Mouse (Mus musculus): Measurements from ENCODE around the gene Shcbp1l. TPM values are rescaled to one million over a fixed set of nuclear protein-coding genes. Genes with fewer than 3 reads are reported as not detected.
"Not testable (repeated sequence)": the region's sequence is repeated elsewhere in the genome, so short reads cannot be mapped to it uniquely, and the experiment has no call there.

The Shcbp1l gene
- polyA plus RNA-seq, 1 experiment, result not detected

DNA sequence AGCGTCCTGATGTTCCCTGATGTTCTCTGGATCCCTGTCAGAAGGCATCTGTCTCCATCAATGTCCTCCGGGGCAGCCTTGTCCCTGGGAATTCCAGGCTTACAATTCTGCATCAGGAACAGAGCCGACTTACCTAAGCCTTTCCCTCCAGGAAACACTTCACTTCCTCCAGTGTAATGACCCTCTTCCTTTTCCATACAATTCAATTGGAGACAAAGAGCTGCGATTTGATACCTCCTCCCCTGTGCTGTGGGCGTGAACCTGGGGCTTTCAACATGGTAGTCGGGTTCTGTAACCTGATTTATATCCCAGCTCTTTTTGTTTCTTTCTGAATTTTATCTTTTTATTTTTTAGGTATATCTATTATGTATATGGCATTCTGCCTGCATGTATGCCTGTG is 39.9 kb upstream of the Shcbp1l start:
- H3K79me2 ChIP-seq (ENCODE audit: control insufficient read depth, insufficient read depth), result no peaks in the 10 kb centered on the region
- no peak for TF ChIP-seq SRF (IDR thresholded peaks at IDR 0.05; ENCODE audit: control insufficient read depth, insufficient read length, low read depth)
- TF ChIP-seq POLR2AphosphoS2 (IDR thresholded peaks at IDR 0.05; ENCODE audit: insufficient read length, low read depth), result no peak
- no peak for TF ChIP-seq TCF3 (IDR thresholded peaks at IDR 0.05; ENCODE audit: insufficient read length, low read depth)
- TF ChIP-seq TCF12 (IDR thresholded peaks at IDR 0.05; ENCODE audit: insufficient read depth, poor library complexity, severe bottlenecking), result no peak
- no peak for TF ChIP-seq POLR2A (IDR thresholded peaks at IDR 0.05; ENCODE audit: insufficient read length, low read depth)
- TF ChIP-seq CEBPB (IDR thresholded peaks at IDR 0.05; ENCODE audit: insufficient read depth, poor library complexity, severe bottlenecking), result no peak
- no peak for TF ChIP-seq MYOG (IDR thresholded peaks at IDR 0.05; ENCODE audit: control insufficient read depth in 1 of 3, insufficient read depth in 1 of 3, insufficient read length in 2 of 3, low read depth in 2 of 3)
- no peak for TF ChIP-seq E2F4 (IDR thresholded peaks at IDR 0.05; ENCODE audit: insufficient read depth)
- no peak for TF ChIP-seq MAX (IDR thresholded peaks at IDR 0.05; ENCODE audit: low read depth)
- TF ChIP-seq MYOD1 (IDR thresholded peaks at IDR 0.05; ENCODE audit: control insufficient read depth in 1 of 3, insufficient read length in 2 of 3, low read depth in 2 of 3), result no peak
- no peak for TF ChIP-seq USF1 (IDR thresholded peaks at IDR 0.05; ENCODE audit: low read depth)
- no peak overlapping the region for H3ac ChIP-seq (ENCODE audit: control insufficient read depth, insufficient read length)
- H3K36me3 ChIP-seq (ENCODE audit: control insufficient read depth, insufficient read depth), result no peaks in the 10 kb centered on the region
- H3K27me3 ChIP-seq (ENCODE audit: control insufficient read depth, insufficient read depth, insufficient read length), result no peaks in the 10 kb centered on the region
- no peak overlapping the region for H3K4me2 ChIP-seq (ENCODE audit: low read depth)
- no peak overlapping the region for H3K4me3 ChIP-seq

DNA sequence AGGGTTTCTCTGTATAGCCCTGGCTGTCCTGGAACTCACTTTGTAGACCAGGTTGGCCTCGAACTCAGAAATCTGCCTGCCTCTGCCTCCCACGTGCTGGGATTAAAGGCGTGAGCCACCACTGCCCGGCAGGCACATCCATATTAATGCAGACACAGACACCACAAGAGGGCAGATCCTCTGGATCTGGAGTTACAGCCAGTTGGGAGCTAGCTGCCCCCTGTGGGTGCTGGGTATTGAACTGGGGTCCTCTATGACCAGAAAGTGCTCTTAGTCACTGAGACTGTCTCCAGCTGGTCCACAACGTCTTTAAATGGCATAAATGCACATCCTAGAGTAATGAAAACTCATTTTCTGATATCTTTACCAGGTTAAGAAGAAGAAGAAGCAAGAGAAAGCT is 39.3 kb upstream of the Shcbp1l start:
- H3K79me2 ChIP-seq (ENCODE audit: control insufficient read depth, insufficient read depth); H3K27me3 ChIP-seq (ENCODE audit: control insufficient read depth, insufficient read depth, insufficient read length); H3K4me3 ChIP-seq; H3ac ChIP-seq (ENCODE audit: control insufficient read depth, insufficient read length); H3K4me2 ChIP-seq (ENCODE audit: low read depth); H3K36me3 ChIP-seq (ENCODE audit: control insufficient read depth, insufficient read depth): not testable (repeated sequence)

DNA sequence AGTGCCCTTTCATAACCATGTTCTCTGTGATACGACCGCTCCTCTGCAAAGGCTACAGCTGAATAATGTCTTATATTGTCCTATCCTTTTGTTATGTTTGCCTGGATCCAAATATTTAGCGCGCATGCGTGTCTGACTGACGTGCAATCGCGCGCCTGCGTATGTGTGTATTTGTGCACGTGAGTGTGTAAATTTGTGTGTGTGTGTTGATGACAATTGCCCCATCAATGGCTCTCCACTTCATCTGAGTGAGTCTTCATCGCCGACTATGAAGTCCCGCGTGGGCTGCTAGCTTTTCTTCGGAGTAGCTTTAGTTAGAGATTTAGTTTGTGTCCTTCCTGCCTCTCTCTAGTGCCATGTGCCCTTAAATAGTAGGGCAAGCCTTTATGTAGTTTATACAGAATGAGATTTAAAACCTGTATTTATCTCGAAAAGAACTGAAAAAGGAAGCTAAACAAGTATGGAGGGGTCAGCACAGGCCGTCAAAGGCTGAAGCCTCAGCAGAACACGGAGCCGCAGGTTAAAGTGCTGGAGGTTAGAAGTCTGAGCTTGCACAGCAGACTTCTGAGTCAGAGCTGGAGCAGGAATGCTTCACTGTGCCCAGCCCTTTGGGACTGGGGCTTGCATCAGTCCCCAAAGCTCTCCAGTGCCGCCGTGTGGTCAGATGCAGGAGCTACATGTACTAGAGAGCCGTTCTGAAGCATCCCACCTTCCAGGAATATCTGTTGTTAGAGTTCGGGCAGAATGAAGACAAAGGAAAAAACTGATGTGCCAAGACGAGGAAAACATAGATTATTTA is 38.5 kb upstream of the Shcbp1l start:
- Histone ChIP-seq H3K36me3 (ENCODE audit: control insufficient read depth, insufficient read depth) (no peaks in the 10 kb centered on the region), H3ac (ENCODE audit: control insufficient read depth, insufficient read length) (no peak overlapping the region), H3K27me3 (ENCODE audit: control insufficient read depth, insufficient read depth, insufficient read length) (no peaks in the 10 kb centered on the region), H3K4me3 (no peak overlapping the region), H3K4me2 (ENCODE audit: low read depth) (peak overlapping the region; percentile 72), H3K79me2 (ENCODE audit: control insufficient read depth, insufficient read depth) (no peaks in the 10 kb centered on the region)
- TF ChIP-seq TCF12 (IDR thresholded peaks at IDR 0.05; ENCODE audit: insufficient read depth, poor library complexity, severe bottlenecking) (no peak), E2F4 (IDR thresholded peaks at IDR 0.05; ENCODE audit: insufficient read depth) (no peak), SRF (IDR thresholded peaks at IDR 0.05; ENCODE audit: control insufficient read depth, insufficient read length, low read depth) (no peak), MYOD1 (IDR thresholded peaks at IDR 0.05; ENCODE audit: control insufficient read depth in 1 of 3, insufficient read length in 2 of 3, low read depth in 2 of 3) (no peak), MYOG (IDR thresholded peaks at IDR 0.05; ENCODE audit: control insufficient read depth in 1 of 3, insufficient read depth in 1 of 3, insufficient read length in 2 of 3, low read depth in 2 of 3) (no peak), CEBPB (IDR thresholded peaks at IDR 0.05; ENCODE audit: insufficient read depth, poor library complexity, severe bottlenecking) (no peak), POLR2A (IDR thresholded peaks at IDR 0.05; ENCODE audit: insufficient read length, low read depth) (no peak), REST (IDR thresholded peaks at IDR 0.05; ENCODE audit: insufficient read depth, insufficient read length) (no peak), POLR2AphosphoS2 (IDR thresholded peaks at IDR 0.05; ENCODE audit: insufficient read length, low read depth) (no peak), MAX (IDR thresholded peaks at IDR 0.05; ENCODE audit: low read depth) (no peak)

DNA sequence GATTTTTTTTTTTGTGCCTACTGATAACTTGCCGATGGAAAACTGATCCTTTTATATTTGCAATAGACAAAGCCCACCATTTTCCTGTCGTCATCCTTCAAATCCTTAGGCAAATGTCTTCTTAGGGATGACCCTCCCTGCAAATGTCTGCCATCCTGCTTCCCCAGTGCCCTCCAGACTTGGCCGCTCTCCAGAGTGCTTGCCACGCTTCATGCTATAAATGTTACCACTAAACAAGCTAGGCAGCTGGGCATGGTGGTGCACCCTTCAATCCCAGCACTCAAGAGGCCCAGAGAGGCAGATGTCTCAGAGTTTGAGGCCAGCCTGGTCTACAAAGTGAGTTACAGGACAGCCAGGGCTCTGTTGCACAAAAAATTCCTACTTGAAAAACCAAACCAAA is 29.3 kb upstream of the Shcbp1l start:
- H3K36me3 ChIP-seq (ENCODE audit: control insufficient read depth, insufficient read depth); H3ac ChIP-seq (ENCODE audit: control insufficient read depth, insufficient read length); H3K4me3 ChIP-seq; H3K4me2 ChIP-seq (ENCODE audit: low read depth); H3K27me3 ChIP-seq (ENCODE audit: control insufficient read depth, insufficient read depth, insufficient read length); H3K79me2 ChIP-seq (ENCODE audit: control insufficient read depth, insufficient read depth): not testable (repeated sequence)

DNA sequence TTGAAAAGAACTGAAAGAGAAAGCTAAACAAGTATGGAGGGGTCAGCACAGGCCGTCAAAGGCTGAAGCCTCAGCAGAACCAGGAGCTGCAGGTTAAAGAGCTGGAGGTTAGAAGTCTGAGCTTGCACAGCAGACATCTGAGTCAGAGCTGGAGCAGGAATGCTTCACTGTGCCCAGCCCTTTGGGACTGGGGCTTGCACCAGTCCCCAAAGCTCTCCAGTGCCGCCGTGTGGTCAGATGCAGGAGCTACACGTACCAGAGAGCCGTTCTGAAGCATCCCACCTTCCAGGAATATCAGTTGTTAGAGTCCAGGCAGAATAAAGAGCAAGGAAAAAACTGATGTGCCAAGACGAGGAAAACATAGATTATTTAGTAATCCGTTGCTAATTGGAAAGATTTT is 23.2 kb upstream of the Shcbp1l start:
- Histone ChIP-seq H3K36me3 (ENCODE audit: control insufficient read depth, insufficient read depth) (no peaks in the 10 kb centered on the region), H3K4me3 (no peak overlapping the region), H3ac (ENCODE audit: control insufficient read depth, insufficient read length) (no peak overlapping the region), H3K79me2 (ENCODE audit: control insufficient read depth, insufficient read depth) (no peaks in the 10 kb centered on the region), H3K27me3 (ENCODE audit: control insufficient read depth, insufficient read depth, insufficient read length) (no peaks in the 10 kb centered on the region), H3K4me2 (ENCODE audit: low read depth) (peak overlapping the region; percentile 20)
- no peak for TF ChIP-seq USF1 (IDR thresholded peaks at IDR 0.05; ENCODE audit: low read depth)
- no peak for TF ChIP-seq SRF (IDR thresholded peaks at IDR 0.05; ENCODE audit: control insufficient read depth, insufficient read length, low read depth)
- no peak for TF ChIP-seq MAX (IDR thresholded peaks at IDR 0.05; ENCODE audit: low read depth)
- no peak for TF ChIP-seq MYOD1 (IDR thresholded peaks at IDR 0.05; ENCODE audit: control insufficient read depth in 1 of 3, insufficient read length in 2 of 3, low read depth in 2 of 3)
- TF ChIP-seq POLR2A (IDR thresholded peaks at IDR 0.05; ENCODE audit: insufficient read length, low read depth), result no peak
- no peak for TF ChIP-seq MYOG (IDR thresholded peaks at IDR 0.05; ENCODE audit: control insufficient read depth in 1 of 3, insufficient read depth in 1 of 3, insufficient read length in 2 of 3, low read depth in 2 of 3)
- no peak for TF ChIP-seq TCF3 (IDR thresholded peaks at IDR 0.05; ENCODE audit: insufficient read length, low read depth)
- no peak for TF ChIP-seq E2F4 (IDR thresholded peaks at IDR 0.05; ENCODE audit: insufficient read depth)
- no peak for TF ChIP-seq TCF12 (IDR thresholded peaks at IDR 0.05; ENCODE audit: insufficient read depth, poor library complexity, severe bottlenecking)
- TF ChIP-seq POLR2AphosphoS2 (IDR thresholded peaks at IDR 0.05; ENCODE audit: insufficient read length, low read depth), result no peak
- TF ChIP-seq REST (IDR thresholded peaks at IDR 0.05; ENCODE audit: insufficient read depth, insufficient read length), result no peak
- no peak for TF ChIP-seq CEBPB (IDR thresholded peaks at IDR 0.05; ENCODE audit: insufficient read depth, poor library complexity, severe bottlenecking)

DNA sequence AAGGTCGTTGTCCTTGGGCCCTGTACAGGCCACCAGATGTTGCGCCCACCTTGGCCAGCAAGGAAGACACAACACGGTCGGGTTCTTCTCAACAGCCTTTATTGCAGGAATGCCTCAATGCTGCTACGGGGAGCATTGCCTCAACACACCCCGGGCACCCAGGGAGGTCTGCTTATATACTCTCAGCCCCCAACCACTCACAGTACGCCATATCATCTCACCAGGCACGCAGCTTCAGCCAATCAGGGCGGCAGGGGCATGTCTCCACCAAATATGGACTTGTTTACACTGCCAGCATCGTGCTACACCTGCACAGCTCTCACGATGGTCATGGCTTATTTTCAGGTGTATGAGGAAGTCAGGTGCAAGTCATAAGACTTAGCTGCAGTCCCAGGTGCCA is 17.3 kb upstream of the Shcbp1l start:
- not testable (repeated sequence) for H3K36me3 ChIP-seq (ENCODE audit: control insufficient read depth, insufficient read depth); H3K4me2 ChIP-seq (ENCODE audit: low read depth); H3K4me3 ChIP-seq; H3K79me2 ChIP-seq (ENCODE audit: control insufficient read depth, insufficient read depth); H3K27me3 ChIP-seq (ENCODE audit: control insufficient read depth, insufficient read depth, insufficient read length); H3ac ChIP-seq (ENCODE audit: control insufficient read depth, insufficient read length)

DNA sequence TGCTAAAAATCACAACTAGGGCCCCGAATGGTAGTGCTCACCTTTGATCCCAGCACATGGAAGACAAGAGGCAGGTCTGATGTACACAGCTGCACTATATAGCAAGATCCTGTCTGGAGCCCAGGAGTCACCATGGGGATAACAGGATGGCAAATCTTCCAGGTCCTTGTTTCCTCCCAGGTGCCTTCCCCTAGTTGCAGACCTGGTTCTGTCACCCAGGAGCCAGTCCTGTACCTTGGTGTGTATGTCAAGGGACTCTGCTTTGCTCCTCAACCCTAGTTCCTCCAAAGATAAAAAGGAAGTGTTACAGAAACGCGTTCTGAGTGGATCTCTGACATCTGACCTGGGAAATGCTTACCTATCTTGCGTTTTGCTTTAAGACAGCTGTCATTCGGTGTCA is 16.7 kb upstream of the Shcbp1l start:
- not testable (repeated sequence) for H3K79me2 ChIP-seq (ENCODE audit: control insufficient read depth, insufficient read depth); H3ac ChIP-seq (ENCODE audit: control insufficient read depth, insufficient read length); H3K36me3 ChIP-seq (ENCODE audit: control insufficient read depth, insufficient read depth); H3K27me3 ChIP-seq (ENCODE audit: control insufficient read depth, insufficient read depth, insufficient read length); H3K4me3 ChIP-seq; H3K4me2 ChIP-seq (ENCODE audit: low read depth)

DNA sequence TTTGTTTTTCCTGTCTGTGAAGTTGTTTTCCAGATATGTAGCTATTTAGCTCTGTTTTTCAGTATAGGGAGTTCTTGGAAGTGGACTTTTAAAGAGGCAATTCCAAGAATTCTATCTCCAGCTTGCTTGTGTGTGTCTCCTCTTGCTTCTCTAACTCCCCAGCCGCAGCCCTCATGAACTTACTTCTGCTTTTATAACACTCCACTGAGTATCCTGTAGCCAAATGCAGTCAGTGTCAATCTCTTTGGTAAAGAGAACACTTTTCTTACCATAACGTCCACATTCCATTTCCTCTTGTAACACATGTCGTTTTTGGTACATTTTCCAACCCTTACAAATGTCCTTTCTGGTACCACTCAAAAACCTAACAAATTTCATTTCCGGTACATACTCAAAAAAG is 14.0 kb upstream of the Shcbp1l start:
- not testable (repeated sequence) for H3K79me2 ChIP-seq (ENCODE audit: control insufficient read depth, insufficient read depth); H3ac ChIP-seq (ENCODE audit: control insufficient read depth, insufficient read length); H3K27me3 ChIP-seq (ENCODE audit: control insufficient read depth, insufficient read depth, insufficient read length); H3K4me3 ChIP-seq; H3K4me2 ChIP-seq (ENCODE audit: low read depth); H3K36me3 ChIP-seq (ENCODE audit: control insufficient read depth, insufficient read depth)
